Mouse (Mus musculus) stomach, postnatal 0 days (tissue): ENCODE data around the gene Endou. TPM values are rescaled to one million over a fixed set of nuclear protein-coding genes. Genes with fewer than 3 reads are reported as not detected.

ENCODE experiments used
- ATAC-seq: fragments of 200-750 bp; cut with Nextera tagmentation; 2 replicates; pipeline ENCODE4 v1.8.0; 2017; ENCODE audit not compliant: low FRiP score, low TSS enrichment
- DNase-seq: peaks from one replicate; pipeline ENCODE4 v3.0.0-alpha.2; 2016; ENCODE audit warnings: low spot score
- H3K27ac ChIP-seq: fragments of 300-500 bp; sonication (generic); replicated peaks from 2 replicates; pipeline ENCODE4 v1.5.1; 2014; ENCODE audit warnings: mild to moderate bottlenecking, control low read depth
- H3K27me3 ChIP-seq: fragments of 300-500 bp; sonication (generic); 2 replicates; pipeline ENCODE4 v1.6.1; 2014; ENCODE audit warnings: low read length; ENCODE audit not compliant: control insufficient read depth, insufficient read depth
- H3K36me3 ChIP-seq: fragments of 300-500 bp; sonication (generic); 2 replicates; pipeline ENCODE4 v1.6.1; 2014; ENCODE audit warnings: low read length, mixed read lengths; ENCODE audit not compliant: control insufficient read depth, insufficient read depth
- H3K4me1 ChIP-seq: fragments of 300-500 bp; sonication (generic); replicated peaks from 2 replicates; pipeline ENCODE4 v1.6.1; 2014; ENCODE audit warnings: antibody characterized with exemption; ENCODE audit not compliant: control insufficient read depth, insufficient read depth
- H3K4me2 ChIP-seq: fragments of 300-500 bp; sonication (generic); replicated peaks from 2 replicates; pipeline ENCODE4 v1.6.1; 2014; ENCODE audit warnings: low read depth, mild to moderate bottlenecking, control low read depth, moderate library complexity
- H3K4me3 ChIP-seq: fragments of 300-500 bp; sonication (generic); 2 replicates; pipeline ENCODE4 v1.5.1; 2014; ENCODE audit warnings: low read depth, low read length, control low read depth
- H3K9ac ChIP-seq: fragments of 300-500 bp; sonication (generic); 2 replicates; pipeline ENCODE4 v1.6.1; 2014; ENCODE audit warnings: mild to moderate bottlenecking, low read length, control low read depth, mixed read lengths
- H3K9me3 ChIP-seq: fragments of 300-500 bp; sonication (generic); 2 replicates; pipeline ENCODE4 v1.6.1; 2016; ENCODE audit warnings: low read length; ENCODE audit not compliant: control insufficient read depth
- CTCF ChIP-seq: IDR thresholded peaks from 2 replicates; pipeline ENCODE4 v1.5.1; 2016; ENCODE audit warnings: antibody characterized with exemption, low read depth, mild to moderate bottlenecking, moderate library complexity
- EP300 ChIP-seq: optimal IDR thresholded peaks from 2 replicates; pipeline ENCODE3; 2016; ENCODE audit warnings: antibody characterized with exemption
- WGBS: fragments of 180-500 bp; shearing (Covaris S2); extraction: QIAGEN DNeasy Blood & Tissue Kit; methylation state at CpG from one replicate; pipeline ENCODE4 v1.1.7; 2014; 5-methylcytosine and 5-hydroxymethylcytosine counted together
- polyA plus RNA-seq: library from polyadenylated mRNA; unstranded; fragments of >200 nt; fragmentation: Nextera tagmentation; extraction: Ambion mirVana; gene quantifications from 2 replicates; pipeline ENCODE4 v1.2.1, GENCODE M21; 2015

Endou gene
- polyA plus RNA-seq, 1 experiment from 2014 or later = 37.0 TPM

DNA sequence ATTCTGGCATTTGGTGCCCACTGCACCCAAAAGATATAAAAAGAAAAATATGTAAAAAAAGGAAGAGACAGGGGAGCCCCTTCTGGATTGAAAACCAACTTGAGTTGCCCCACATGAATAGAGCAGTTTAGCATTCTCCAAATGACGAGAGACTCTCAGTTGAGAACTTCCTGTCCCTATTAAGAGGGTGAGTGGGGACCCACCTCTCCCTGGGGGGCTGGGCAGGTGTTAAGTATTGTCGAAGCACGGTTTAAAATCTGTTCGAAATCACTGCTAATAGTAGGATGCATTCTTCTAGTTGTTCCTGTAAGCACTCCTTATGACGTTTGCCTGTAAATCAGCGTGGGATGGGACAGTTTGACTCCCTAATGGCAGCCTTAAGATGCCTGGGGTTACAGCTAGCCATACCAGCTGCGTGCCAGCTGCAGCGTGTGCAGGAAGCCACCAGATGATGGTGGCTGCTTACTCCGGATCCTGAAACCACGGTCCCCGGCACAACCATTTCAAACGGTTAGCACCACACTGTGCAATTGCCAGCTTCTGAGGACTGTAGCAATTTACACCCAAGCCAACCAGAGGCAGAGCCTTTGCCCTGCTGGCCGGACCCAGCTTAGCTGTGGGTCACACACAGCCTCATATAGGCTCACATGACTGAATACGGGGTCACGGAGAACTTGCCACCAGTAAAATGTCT is 10.0 kb downstream of the Endou start:
- DNase-seq (no peak), ATAC-seq (no peak)
- Histone ChIP-seq H3K4me2 (no peak overlapping the region), H3K27me3 (no peaks in the 10 kb centered on the region), H3K36me3 (no peaks in the 10 kb centered on the region), H3K27ac (no peak overlapping the region), H3K4me3 (no peak overlapping the region), H3K9ac (no peak overlapping the region), H3K4me1 (no peaks in the 10 kb centered on the region), H3K9me3 (no peaks in the 10 kb centered on the region)
- TF ChIP-seq EP300 (no peak), CTCF (no peak)
- WGBS = 73% methylated on average over 15 of the region's 15 CpGs

- H3K9me3 ChIP-seq = no peaks in the 10 kb centered on the region
- no peak for TF ChIP-seq CTCF
- TF ChIP-seq EP300 = no peak
- no peaks in the 10 kb centered on the region for H3K27me3 ChIP-seq
- no peak overlapping the region for H3K4me2 ChIP-seq
- H3K4me3 ChIP-seq = no peak overlapping the region
- H3K27ac ChIP-seq = no peak overlapping the region; the same call in 1 of the 2 replicates
- H3K36me3 ChIP-seq = no peaks in the 10 kb centered on the region
- ATAC-seq = no peak
- no peak overlapping the region for H3K9ac ChIP-seq
- 60% methylated on average over 12 of the region's 12 CpGs for WGBS
- no peaks in the 10 kb centered on the region for H3K4me1 ChIP-seq
- DNase-seq = no peak
Observed at GRCm38 (mm10) chr15:97720026-97720675, 11.0 kb downstream of the Endou start.

DNA sequence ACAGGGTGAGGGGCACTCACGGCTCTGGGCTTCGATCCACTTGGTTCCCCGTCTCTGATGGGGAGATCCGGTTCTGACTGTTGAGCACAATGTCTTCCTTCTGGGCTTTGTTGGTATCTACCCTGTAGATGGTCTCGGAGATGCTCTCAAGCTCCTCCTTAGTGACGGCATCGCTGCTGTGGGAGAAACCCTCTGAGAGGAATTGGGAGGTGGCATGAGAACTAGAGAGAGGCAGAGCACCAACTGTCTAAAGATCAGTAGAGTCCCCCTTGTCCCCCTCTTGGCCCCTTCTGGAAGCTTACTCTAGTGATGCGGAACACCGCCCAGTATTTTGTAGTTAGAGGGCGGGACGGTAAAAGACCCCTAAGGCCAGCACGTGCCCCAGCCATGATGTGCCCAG is 11.6 kb downstream of the Endou start:
- no peak for TF ChIP-seq EP300
- no peak for TF ChIP-seq CTCF
- Histone ChIP-seq H3K36me3 (no peaks in the 10 kb centered on the region), H3K27me3 (no peaks in the 10 kb centered on the region), H3K9me3 (no peaks in the 10 kb centered on the region), H3K9ac (no peak overlapping the region), H3K4me2 (no peak overlapping the region), H3K27ac (no peak overlapping the region; the same call in 1 of the 2 replicates), H3K4me3 (no peak overlapping the region), H3K4me1 (no peaks in the 10 kb centered on the region)
- ATAC-seq (no peak), DNase-seq (no peak)
- 88% methylated on average over 12 of the region's 12 CpGs for WGBS

GRCm38 (mm10) chr15:97718535-97719155 is 12.5 kb downstream of the Endou start:
- no peaks in the 10 kb centered on the region for H3K36me3 ChIP-seq
- H3K4me1 ChIP-seq = no peaks in the 10 kb centered on the region
- TF ChIP-seq CTCF = no peak
- H3K27me3 ChIP-seq = no peaks in the 10 kb centered on the region
- no peak overlapping the region for H3K9ac ChIP-seq
- no peaks in the 10 kb centered on the region for H3K9me3 ChIP-seq
- WGBS = 83% methylated on average over 8 of the region's 8 CpGs
- H3K4me2 ChIP-seq = no peak overlapping the region
- no peak overlapping the region for H3K27ac ChIP-seq
- ATAC-seq (no peak), DNase-seq (no peak)
- H3K4me3 ChIP-seq = no peak overlapping the region

DNA sequence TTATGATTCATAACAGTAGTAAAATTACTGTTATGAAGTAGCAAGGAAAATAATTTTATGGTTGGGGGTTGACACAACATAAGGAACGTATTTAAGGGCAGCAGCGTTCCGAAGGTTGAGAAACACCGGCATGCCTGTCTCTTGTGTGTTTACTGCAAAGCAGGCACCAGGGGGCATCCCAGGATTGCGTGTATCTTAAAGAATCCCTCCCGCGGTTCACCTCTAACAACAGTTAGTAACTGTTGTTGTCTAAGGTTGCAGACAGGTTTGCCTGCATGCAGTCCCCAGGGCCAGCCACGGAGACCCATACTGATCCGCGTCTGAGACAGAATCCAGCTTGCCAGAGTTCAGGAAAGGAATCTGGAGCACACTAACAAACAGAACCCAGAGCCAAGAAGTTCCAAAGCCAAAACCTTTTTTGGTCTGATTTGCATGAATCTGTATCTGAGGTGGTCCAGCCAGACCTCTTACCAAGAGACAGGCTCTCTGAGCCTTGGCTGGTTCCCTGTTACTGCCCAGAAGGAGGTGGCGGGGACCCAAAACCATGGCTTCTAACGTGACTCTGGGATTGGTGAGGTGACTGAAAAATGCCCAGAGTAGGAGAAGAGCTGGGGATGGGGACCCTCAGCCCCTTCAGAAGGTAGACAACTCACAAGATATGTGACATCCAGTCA is 13.1 kb downstream of the Endou start:
- Histone ChIP-seq H3K9ac (no peak overlapping the region), H3K27ac (no peak overlapping the region), H3K4me2 (no peak overlapping the region), H3K27me3 (no peaks in the 10 kb centered on the region), H3K9me3 (no peaks in the 10 kb centered on the region), H3K4me3 (no peak overlapping the region), H3K4me1 (no peaks in the 10 kb centered on the region), H3K36me3 (no peaks in the 10 kb centered on the region)
- WGBS = 22% methylated on average over 12 of the region's 12 CpGs
- TF ChIP-seq EP300 (no peak), CTCF (peak; percentile 88)
- peak; percentile 62; the same call in 1 of the 2 replicates for ATAC-seq
- peak; percentile 67 for DNase-seq
